Mouse (Mus musculus) hindbrain, embryonic 14.5 days (tissue): ENCODE measurements at regions not wholly inside any gene's neighbourhood (a gene's known extent, or its start where the extent isn't known, plus 50 kb on each side); places are given as distances from the start of the nearest gene placed in this dataset.

Experiments used
- ATAC-seq: fragments of 200-750 bp; cut with Nextera tagmentation; 2 replicates; pipeline ENCODE4 v1.8.0; 2017; ENCODE audit warnings: moderate number of reproducible peaks, mild to moderate bottlenecking, moderate TSS enrichment, moderate library complexity; ENCODE audit not compliant: low FRiP score
- DNase-seq: peaks from one replicate; pipeline ENCODE4 v3.0.0-alpha.2; 2015; ENCODE audit warnings: low spot score
- H3K27ac ChIP-seq: fragments of 300-500 bp; sonication (generic); 2 replicates; pipeline ENCODE4 v1.5.1; 2014; ENCODE audit warnings: mild to moderate bottlenecking, moderate library complexity
- H3K27me3 ChIP-seq: fragments of 300-500 bp; sonication (generic); 2 replicates; pipeline ENCODE4 v1.6.1; 2014; ENCODE audit warnings: mild to moderate bottlenecking, low read length, mixed read lengths; ENCODE audit not compliant: control insufficient read depth, insufficient read depth
- H3K36me3 ChIP-seq: fragments of 300-500 bp; sonication (generic); replicated peaks from 2 replicates; pipeline ENCODE4 v1.6.1; 2014; ENCODE audit not compliant: control insufficient read depth, insufficient read depth
- H3K4me1 ChIP-seq: fragments of 300-500 bp; sonication (generic); replicated peaks from 2 replicates; pipeline ENCODE4 v1.6.1; 2014; ENCODE audit warnings: antibody characterized with exemption, low read length, mixed read lengths; ENCODE audit not compliant: control insufficient read depth, insufficient read depth
- H3K4me2 ChIP-seq: fragments of 300-500 bp; sonication (generic); replicated peaks from 2 replicates; pipeline ENCODE4 v1.6.1; 2014; ENCODE audit warnings: mild to moderate bottlenecking, moderate library complexity
- H3K4me3 ChIP-seq: fragments of 300-500 bp; sonication (generic); replicated peaks from 2 replicates; pipeline ENCODE4 v1.5.1; 2014; ENCODE audit warnings: mild to moderate bottlenecking, low read length
- H3K9ac ChIP-seq: fragments of 300-500 bp; sonication (generic); 2 replicates; pipeline ENCODE4 v1.6.1; 2014
- H3K9me3 ChIP-seq: fragments of 300-500 bp; sonication (generic); 2 replicates; pipeline ENCODE4 v1.6.1; 2016; ENCODE audit warnings: low read length; ENCODE audit not compliant: control insufficient read depth
- WGBS: fragments of 180-500 bp; shearing (Covaris S2); extraction: QIAGEN DNeasy Blood & Tissue Kit; methylation state at CpG from one replicate; pipeline ENCODE4 v1.1.7; 2014; 5-methylcytosine and 5-hydroxymethylcytosine counted together

DNA sequence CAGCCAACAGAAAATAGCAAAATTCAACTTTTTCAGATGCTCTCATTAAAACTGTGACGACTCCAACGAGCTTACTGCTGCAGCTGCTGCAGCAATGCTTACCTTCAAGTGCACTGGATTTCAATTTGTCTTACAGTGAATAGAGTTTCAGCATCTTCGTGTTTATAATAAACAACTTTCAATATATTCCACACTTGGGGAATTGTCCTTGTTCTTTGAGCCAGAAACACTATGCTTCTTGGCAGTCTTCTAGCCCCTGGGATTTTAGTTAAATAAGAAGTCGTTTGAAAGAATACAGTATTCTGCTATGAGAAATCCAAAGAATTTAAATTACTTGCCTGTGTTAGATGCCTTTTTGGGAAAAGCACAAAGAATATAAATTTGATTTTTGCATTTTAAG, 381.9 kb upstream of the Kcnd2 start:
- no peaks in the 10 kb centered on the region for H3K27me3 ChIP-seq
- no peaks in the 10 kb centered on the region for H3K9me3 ChIP-seq
- no peak for ATAC-seq
- no peak overlapping the region for H3K4me3 ChIP-seq
- no peak overlapping the region for H3K4me2 ChIP-seq
- no peak for DNase-seq
- 53% methylated on average over 4 of the region's 4 CpGs for WGBS
- no peaks in the 10 kb centered on the region for H3K4me1 ChIP-seq
- H3K36me3 ChIP-seq = no peaks in the 10 kb centered on the region
- H3K9ac ChIP-seq = no peak overlapping the region
- no peak overlapping the region for H3K27ac ChIP-seq

DNA sequence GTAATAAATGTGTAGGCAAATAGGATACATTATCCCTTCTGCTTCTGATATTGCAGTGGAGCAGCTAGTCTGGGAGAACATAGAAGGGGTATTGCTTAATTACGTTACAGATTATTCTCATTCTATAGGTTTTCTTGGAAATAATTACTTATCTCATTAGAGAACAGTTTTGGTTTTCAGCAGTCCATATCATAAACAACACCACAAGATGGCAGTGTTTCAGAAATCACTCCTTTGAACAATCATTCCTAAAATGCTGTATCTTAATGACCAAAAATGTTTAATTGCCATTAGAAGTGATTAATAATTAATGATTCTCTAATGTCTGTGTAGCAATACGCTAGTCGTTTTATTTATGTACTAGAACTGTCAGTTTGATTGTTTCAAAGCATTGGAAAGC, 375.2 kb upstream of the Kcnd2 start:
- Histone ChIP-seq H3K4me1 (no peaks in the 10 kb centered on the region), H3K9me3 (no peaks in the 10 kb centered on the region), H3K27me3 (no peaks in the 10 kb centered on the region), H3K36me3 (no peaks in the 10 kb centered on the region), H3K4me3 (no peak overlapping the region), H3K9ac (no peak overlapping the region), H3K4me2 (no peak overlapping the region), H3K27ac (no peak overlapping the region)
- ATAC-seq = no peak
- DNase-seq = peak; percentile 40
- 48% methylated on average over 3 of the region's 3 CpGs for WGBS
